Mouse (Mus musculus) cerebellum, adult 18-20 months (tissue): ENCODE results near the gene Tsga13.

Source experiments
- DNase-seq, 2 experiments: peaks; one replicate each; pipeline ENCODE4 v3.0.0; 2021

The Tsga13 gene

DNA sequence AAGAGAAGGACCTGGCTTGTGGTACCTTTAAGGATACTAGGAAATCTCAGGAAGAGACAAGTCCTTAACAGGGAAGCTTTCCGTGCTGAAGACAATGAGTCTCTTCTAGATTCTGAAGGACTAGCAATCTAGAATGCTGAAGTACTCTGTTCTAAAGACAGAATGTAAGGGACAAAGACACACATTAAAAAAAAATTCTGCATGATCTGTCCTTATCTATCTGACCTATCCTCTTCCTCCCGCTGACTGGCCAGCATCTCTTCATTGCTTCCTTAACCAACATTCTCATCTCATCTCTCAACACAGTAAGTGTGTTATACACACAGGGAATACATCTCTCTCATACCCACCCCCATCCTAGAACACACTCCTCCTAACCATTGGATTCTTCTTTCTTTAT is at the start of gene Tsga13:
Gene Tsga13, minus strand, starts transcription at position 101 of the 400 bp plus-strand sequence.
- no peak for DNase-seq

DNA sequence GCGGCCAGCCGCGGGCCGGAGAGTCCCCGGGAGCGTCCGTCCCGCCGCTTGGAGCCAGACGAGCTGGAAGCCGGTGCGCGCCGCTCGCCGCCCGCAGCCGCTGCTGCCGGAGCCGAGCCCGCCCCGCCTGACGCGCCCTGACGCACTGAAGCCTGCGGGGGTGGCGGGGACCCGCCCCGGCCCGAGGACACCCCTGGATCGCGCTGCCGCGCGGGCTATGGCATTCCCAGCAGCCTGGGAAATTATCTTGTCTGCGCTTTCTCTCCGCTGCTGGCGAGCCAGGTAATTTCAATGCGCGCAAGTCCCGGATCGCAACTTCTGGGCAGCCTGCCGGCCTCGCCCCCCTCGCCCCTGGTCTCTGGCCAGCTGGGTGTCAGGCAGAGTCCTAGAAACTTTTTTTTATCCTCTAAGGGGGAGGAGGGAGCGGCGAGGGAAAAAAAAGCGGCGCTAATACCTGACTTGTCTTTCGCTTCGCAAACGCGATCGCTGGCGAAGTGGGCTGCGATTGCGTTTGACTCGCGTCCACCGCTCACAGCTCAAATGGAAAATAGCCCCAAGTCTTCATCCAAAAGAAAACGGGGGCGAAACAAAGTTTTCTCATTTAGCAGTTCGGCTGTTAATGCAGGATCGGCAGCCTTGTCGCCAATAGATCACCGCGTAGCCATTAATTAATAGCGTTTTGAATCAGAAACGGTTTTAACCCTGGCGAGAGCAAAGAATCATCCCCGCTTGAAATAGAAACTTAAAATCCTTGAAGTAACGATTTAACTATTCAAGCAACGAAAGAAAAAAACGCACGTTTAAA is 43.6 kb upstream of the Tsga13 start, which contains the start of gene Klf14:
Gene Klf14, minus strand, starts transcription at position 343 of the 805 bp plus-strand sequence.
- DNase-seq = no peak

DNA sequence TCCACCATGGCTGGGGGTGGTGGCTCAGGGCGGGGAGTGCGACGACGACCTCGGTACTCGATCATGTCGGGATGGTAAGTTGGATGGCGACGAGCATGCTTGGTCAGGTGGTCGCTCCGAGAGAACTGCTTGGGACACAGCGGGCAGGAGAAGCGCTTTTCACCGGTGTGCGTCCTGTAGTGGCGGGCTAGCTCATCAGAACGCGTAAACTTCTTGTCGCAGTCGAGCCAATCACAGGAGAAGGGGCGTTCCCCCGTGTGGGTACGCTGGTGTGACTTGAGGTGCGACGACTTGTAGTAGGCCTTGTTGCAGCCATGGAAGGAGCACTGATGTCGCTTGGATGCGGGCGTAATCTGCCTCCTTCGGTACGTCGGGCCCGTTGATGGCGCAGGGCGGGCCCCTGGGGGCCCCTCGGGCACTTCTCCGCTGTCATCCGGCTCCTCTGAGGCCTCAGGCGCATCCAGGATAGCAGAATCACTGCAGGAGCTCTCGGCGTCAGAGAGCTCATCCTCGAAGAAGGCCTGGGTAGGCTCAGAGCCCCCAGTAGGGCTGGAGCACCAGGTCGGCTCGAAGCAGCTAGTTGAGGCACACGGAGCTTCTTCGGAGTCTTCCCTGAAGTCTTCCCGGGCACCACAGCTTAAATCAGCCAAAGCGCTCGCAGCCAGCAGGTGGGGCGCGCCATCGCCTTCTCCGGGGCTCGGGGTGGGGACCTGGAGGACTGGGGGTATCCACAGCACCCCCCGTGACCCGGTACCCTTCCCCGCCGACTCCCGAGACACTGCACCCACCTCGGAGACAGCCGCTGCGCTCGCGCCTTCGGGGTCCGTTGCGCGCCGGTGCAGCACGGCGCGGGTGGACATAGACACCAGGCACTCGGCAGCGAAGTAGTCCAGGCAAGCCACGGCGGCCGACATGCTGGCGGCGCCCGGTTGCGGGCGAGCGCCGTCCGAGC is 42.7 kb upstream of the Tsga13 start:
- peak; percentile 9 to 28 for DNase-seq

DNA sequence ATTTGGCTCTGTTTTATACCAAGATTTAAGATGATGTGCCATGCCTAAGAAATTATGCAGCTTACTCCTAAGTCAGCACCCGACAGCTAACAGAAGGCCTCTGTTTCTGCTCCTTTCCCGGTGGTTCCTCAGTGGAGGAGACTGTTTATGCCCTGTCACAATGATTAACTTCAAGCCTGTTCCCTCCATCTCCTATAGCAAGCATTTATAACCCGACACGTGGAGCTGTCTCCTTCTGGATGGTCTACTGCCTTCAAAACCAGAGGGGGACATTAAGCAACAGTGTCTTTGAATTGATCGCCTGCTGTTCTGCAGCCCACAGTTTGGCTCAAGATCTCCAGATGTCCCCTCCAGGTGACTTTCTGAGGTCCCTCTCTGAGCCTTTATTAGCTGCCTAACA is 23.9 kb upstream of the Tsga13 start:
- no peak for DNase-seq

DNA sequence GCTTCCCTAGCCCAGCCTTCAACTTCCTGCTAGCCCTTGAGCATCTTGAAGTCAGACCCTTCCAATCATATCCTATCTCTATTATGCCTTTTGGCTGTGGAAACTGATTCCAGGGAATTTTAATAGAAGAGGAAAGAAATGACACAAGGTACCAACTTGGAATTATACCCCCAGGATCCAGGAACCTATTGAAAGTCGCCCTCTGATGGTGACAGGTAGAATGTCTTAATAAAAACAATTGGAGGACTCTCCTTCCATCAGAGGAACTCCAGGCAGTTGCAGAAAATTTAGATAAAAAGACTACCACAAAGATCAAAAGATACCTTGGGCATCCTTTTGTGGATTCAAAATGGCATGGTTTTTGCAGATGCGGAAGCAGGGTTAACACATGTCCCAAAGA is 7.4 kb upstream of the Tsga13 start:
- no peak for DNase-seq

DNA sequence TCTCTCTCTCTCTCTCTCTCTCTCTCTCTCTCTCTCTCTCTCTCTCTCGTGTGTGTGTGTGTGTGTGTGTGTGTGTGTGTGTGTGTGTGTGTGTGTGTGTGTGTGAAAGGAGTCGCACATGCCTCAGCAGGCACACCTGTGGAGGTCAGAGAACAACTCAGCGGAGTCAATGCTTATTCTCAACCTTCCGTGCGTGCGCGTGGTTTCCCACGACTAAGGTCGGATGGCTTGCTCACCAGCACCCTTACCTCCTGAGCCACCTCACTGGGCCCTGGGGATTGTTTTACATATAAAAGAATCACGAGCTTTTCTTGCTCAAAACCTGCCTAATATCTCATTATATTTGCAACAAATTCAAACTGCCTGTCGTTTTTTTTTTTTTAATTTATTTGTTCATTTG is 6.5 kb upstream of the Tsga13 start:
- no peak for DNase-seq

DNA sequence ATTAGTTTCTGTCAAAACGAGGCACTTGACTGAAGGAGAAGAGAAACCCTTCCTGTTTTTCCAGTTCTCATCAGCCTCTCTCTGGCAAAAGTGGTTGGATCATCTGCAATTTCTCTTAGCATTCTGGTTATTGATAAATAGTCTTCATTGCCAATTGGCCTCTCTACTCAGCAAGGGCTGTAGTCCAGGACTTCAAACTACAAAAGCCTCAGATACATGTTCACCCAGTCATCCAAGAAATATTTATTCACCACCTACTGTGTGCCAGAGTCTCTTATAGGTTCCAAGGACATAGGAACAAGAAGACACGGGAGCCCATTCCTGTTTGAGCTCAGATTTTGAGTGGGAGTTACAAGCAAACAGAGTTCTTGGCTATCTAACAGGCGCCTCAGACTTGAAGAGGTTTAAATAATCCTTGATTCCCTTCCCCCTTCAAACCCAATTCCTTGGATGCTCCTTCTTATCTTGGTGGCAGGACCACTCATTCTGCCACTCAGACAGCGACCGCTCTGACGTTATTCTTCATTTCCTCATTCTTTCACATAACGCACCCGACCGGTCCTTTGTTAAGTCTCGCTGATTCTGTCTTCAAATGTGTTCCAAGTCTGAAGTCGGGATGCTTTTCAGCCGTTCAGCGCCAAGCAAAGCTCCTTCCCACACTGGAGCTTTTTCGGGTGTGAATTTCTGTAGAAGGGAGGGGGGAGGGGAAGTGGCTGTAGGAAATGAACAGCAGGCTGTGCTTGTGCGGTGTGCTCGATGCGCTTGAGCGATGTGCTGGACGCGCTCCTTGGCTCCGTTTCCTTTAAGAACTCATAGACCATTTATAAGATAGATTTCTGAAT is 5.7 kb upstream of the Tsga13 start:
- peak in 1 of 2 experiments; percentile 10 for DNase-seq

DNA sequence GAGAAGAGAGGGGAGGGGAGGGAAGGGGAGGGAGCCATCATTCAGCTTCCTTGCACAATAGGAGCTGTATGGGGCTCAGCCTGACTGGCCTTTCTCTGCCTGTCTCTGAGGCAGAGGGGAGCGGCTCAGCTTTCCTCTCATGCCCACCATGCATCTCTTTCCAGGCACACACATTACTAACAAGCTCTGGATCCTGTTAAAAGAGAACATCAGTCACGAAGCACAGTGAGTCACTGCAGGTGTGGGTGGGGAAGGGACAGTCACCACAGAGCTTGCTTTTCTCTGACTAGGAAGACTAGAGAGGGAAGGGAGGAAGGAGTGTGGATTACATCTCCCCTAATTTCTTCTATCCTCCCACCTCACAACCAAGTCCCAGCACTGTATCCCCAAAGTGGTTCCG is 7.4 kb downstream of the Tsga13 start:
- DNase-seq = no peak

DNA sequence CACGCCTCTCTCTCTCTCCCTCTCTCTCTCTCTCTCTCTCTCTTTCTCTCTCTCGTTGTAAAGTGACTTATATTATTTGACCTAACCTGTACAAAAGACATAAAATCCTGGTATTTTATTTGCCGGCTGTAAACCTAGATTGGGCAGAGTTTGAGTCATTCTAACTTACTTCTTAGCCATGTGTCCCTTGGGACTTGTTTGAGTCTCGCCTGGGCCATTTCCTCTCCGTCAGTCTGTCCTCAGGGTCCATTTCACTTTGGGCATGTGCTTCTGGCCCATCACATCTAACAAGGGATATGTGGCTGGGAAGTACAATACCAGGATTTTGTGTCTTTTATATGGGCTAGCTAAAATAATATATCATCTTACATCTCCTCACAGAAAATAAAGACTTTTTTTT is 10.5 kb downstream of the Tsga13 start:
- DNase-seq = no peak

DNA sequence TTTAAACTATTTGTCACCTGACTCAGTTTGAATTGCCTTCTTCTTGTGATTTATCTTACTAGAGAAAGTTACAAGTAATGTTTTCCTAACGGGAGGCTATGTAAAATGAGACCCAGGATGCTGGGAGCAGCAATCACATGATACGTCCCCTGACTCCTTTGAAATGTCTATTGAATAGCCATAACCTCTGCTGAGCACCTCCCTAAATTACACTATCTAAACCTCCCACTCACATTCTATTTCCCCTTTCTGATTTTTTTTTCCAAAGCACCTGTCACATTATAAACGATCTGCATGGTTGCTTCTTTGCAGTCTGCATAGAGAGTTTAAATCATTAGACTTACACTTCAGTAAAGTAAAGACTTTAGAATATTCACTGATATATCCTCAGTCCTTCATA is 11.3 kb downstream of the Tsga13 start:
- DNase-seq = no peak

DNA sequence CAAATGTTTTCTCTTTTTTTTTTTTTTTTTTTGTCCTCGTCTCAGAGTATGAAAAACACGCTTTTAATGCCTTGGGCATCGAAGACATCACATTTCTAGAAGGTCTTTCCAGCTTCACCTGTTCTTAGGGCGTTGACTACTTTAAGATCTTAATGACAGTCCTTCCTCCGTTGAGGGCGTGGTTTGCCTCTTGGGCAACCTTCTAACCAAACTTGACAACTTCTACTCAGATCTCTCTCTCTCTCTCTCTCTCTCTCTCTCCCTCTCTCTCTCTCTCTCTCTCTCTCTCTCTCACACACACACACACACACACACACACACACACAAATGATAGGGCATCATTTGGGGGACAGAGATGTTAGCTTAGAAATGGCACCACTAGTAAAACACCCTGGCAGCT is 17.9 kb downstream of the Tsga13 start:
- no peak for DNase-seq

DNA sequence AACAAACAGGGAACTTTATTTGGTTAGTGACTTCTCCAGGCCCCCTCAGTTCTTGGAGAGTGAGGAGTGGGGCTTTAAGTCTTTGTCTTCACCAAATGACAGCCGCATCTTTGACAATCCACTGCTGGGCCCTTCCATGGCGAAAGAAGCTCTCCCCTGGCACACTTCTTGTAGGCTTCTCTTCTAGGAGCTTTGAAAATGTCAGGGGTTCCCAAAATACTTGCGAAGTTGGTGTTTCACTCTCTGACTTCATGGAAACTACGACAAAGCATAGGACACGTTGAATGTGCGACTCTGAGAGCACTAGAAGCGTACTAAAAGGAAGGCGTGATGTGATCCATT is 18.4 kb downstream of the Tsga13 start:
- no peak for DNase-seq

DNA sequence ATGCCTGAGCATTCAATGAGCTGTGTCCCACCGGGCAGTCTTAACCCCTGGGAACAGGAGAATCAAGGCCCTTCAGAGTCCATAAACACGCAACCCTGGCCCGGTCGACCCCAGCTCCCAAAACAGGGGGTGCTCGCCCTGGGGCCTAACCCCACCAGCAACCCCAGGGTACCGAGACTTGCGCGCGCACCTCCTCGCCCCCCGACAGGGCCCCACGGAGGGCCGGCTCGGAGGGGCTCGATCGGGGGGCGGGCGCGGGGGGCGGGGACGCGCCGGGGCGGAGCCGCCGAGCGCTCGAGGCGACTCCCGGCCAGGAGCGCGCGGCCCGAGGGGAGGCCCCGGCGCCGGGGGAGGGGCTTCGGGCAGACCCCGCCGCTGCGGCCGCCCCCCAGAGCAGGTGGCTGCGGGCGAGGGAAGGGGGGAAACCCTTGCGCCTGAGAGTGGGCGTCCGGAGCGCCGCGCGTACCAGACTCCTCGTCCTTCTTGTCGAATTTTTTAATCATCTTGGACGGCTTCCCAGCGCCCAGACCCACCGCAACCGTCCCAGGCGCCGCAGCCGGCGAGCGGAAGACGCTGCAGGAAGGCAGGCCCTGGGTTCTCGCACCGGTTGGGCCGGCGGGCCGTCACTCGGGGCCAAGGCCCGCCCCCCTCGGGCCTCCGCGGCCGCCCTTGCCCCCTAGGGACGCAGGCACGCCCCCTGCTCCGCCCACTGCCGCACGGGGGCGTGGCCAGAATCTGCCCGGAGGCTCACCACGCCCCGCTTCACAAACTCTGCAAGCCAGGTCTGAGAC is 19.0 kb downstream of the Tsga13 start, which contains the start of gene Copg2:
Gene Copg2, minus strand, starts transcription at position 600 of the 791 bp plus-strand sequence.
- peak; percentile 89 to 97 for DNase-seq

DNA sequence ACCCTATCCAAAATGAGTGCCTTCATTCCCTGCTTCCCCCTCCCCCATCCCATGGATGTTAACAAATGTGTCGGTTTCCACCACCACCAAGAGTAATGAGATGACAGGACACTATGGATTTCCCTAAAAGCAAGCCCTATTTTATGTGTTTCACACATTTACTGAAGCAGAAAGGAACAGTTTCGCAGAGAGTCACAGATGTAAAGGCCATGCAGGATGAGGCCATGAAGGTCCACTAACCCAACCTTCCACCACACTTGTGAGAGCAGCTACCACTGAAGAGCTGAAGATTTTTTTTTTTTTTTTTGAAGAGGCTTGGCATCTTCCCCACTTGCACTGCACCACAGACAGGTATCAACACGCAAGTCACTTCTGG is 19.6 kb downstream of the Tsga13 start:
- DNase-seq = peak in 1 of 2 experiments; percentile 12

DNA sequence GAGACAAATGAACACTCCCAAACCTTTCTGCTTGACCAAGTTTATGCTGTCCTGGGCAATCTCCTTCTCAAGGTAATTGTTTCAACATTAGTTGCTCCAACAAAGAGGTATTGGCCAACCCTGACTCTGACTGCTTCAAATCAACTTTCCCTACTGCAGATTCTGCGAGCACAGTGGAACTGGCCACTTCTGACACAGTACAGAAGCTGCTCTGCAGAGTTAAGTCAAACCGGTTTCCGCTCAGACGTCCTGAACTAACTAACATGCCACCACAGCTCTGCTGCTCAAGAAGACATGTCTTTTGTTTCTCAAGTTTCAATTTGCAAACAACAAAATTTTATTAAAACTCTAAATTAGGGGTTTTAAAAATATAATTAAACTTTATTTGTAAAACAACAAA is 22.3 kb downstream of the Tsga13 start:
- DNase-seq = no peak

DNA sequence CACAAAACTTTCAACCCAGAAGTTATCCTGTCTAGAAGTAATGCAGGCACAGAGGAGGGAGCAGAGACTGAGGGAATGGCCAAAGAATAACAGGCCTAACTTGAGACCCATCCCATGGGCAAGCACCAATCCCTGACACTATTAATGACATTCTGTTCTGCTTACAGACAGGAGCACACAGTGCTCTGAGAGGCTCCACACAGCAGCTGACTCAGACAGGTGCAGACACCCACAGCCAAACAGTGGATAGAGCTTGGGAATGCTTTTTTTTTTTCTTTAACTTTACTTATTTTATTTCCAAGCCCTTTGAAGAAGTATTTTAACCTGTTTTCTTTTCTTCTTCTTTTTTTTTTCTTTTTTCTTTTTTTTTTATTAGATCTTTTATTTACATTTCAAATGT is 23.6 kb downstream of the Tsga13 start:
- no peak for DNase-seq

DNA sequence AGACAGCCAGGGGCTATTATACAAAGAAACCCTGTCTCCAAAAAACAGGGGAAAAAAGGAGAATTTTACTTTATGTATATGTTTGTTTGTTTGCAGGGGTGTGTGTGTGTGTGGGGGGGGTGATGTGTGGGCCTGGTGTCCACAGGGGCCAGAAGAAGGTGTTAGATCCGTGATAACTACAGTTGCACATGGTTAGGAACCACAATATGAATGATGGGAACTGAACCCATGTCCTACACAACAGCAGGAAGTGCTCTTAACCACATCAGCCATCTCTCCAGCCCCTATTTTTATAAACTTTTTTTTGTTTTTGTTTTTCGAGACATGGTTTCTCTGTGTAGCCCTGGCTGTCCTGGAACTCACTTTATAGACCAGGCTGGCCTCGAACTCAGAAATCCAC is 30.5 kb downstream of the Tsga13 start:
- DNase-seq = no peak

DNA sequence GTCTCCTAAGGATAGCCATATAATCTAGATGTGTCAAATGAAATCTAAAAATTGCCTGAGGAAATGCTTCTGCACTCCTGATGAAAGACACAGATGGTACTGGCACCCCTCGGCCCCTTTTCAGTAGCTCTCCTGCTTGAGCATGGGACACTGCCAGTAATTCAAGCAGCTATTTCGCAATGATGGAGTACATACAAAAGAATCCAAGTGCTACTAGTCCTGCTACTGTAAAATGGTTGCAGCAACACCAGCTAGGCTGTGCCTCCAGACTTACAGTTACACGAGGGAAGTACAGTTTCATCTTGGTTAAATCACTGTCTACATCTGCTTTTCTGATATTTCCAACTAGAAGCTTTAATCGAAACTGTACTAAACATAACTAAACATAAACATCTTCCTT is 31.9 kb downstream of the Tsga13 start:
- DNase-seq = peak; percentile 59 to 72

DNA sequence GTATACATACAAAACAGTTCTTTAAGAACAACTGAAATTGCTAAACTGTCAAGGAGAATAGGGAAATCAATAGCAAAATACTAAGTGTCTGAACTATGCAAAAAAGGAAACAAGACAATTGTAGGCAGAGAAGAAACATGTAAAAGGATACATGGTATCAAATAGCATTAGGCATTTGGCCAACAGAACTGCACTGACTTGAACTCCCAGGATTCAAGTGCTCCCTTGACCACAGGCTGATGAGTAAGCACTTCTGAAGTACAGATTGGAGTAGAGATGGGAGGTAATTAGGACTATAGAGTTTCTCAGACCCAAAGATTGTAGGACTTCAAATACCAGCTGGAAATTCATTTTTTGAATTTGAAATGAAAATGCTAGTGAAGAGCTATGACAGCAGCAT is 38.7 kb downstream of the Tsga13 start:
- DNase-seq = no peak

DNA sequence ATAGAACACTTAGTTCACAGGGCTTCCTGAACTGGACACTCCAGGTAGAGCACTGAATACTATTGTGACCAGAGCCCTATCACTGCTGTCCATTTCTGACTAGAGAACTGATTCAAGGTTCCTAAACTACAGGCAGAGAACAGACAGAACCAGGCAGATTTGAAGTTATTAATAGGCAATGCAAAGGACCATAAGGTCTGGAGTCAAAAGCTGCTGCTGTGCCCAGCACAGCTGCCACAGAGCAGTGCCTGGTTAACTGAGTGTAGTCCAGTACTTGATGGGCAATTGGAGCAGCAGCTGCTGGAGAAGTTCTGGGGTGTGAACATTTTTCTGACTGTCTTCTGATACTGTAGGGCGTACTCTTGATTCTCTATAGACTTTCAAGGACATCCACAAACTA is 48.9 kb downstream of the Tsga13 start:
- no peak for DNase-seq

DNA sequence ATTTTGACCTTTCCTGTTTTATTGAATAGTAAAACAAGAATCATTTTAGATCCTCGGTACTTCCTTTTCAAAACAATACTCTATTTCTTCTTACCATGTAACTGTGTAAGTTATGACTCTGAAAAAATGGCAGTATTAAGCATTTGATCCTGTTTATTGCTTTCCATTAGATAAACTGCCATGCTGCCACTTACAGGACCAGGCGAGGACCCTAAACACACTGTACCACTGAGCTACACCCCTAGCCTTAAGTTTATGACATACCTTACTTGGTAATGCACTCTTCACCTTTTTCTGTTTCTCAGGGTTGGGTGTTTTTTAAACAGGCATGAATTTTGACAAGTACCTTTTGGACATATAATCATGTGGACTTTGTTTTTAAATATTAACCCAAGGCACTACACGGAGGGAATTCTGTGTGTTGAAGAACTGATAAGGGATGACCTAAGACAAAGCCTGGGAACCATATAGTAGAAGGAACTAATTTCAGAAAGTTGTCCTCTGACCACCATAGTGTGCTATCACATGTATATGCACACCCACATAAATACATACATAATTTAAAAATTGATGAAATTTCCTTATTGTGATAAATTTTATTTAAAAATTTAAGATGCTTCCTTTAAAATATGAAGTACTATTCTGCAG is 50.2 kb downstream of the Tsga13 start:
- no peak for DNase-seq

DNA sequence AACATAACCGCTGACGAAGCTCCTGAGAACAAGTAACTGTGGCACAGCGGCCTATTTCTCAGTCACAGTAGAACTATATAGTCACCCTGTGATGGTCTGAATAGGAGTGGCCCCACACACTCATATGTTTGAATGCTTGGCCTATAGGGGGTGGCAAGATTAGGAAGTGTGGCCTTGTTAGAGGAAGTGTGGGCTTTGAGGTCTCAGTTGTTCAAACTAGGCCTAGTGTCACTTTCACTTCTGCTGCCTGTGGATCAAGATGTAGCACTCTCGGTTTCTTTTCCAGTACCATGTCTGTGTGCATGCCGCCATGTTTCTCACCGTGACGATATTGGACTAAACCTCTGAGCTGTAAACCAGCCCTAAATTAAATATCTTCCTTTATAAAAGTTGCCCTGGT is 59.4 kb downstream of the Tsga13 start:
- DNase-seq = no peak
